Mouse (Mus musculus) thymus, adult 2 months (tissue): ENCODE data around the gene Patj. TPM values are rescaled to one million over a fixed set of nuclear protein-coding genes. Genes with fewer than 3 reads are reported as not detected.

Experiments
- DNase-seq: peaks from one replicate; pipeline ENCODE4 v3.0.0; 2021
- H3K27ac ChIP-seq: fragments of 200-500 bp; 2 replicates; pipeline ENCODE4 v1.5.1; 2012; ENCODE audit warnings: low read length, control low read depth; ENCODE audit not compliant: control insufficient read depth, insufficient read depth
- H3K27me3 ChIP-seq: fragments of 200-500 bp; 2 replicates; pipeline ENCODE4 v1.6.1; 2012; ENCODE audit warnings: mild to moderate bottlenecking, low read length, moderate library complexity, mixed read lengths; ENCODE audit not compliant: control insufficient read depth, insufficient read depth
- H3K36me3 ChIP-seq: fragments of 200-500 bp; 2 replicates; pipeline ENCODE4 v1.6.1; 2012; ENCODE audit warnings: mild to moderate bottlenecking, low read length, moderate library complexity; ENCODE audit not compliant: control insufficient read depth, insufficient read depth
- H3K4me1 ChIP-seq: fragments of 200-500 bp; replicated peaks from 2 replicates; pipeline ENCODE4 v1.6.1; 2012; ENCODE audit warnings: low read length; ENCODE audit not compliant: control insufficient read depth, insufficient read depth
- H3K4me3 ChIP-seq: fragments of 200-500 bp; 2 replicates; pipeline ENCODE4 v1.5.1; 2012; ENCODE audit warnings: mild to moderate bottlenecking, low read length, control low read depth, moderate library complexity; ENCODE audit not compliant: control insufficient read depth, insufficient read depth
- CTCF ChIP-seq: fragments of 200-500 bp; IDR thresholded peaks from 2 replicates; pipeline ENCODE4 v1.5.1; 2012; ENCODE audit warnings: mild to moderate bottlenecking, control low read depth, low read length, moderate library complexity, borderline replicate concordance; ENCODE audit not compliant: control insufficient read depth, poor library complexity, insufficient read depth; ENCODE audit errors: extremely low read depth
- POLR2A ChIP-seq: fragments of 200-500 bp; IDR thresholded peaks from 2 replicates; pipeline ENCODE4 v1.6.1; 2012; ENCODE audit warnings: mild to moderate bottlenecking, low read length, control low read depth, moderate library complexity; ENCODE audit not compliant: control insufficient read depth, poor library complexity, insufficient read depth; ENCODE audit errors: extremely low read depth
- WGBS: fragments of 180-500 bp; shearing (Covaris S2); methylation state at CpG from one replicate; pipeline ENCODE4 v1.1.7; 2018; 5-methylcytosine and 5-hydroxymethylcytosine counted together
- polyA plus RNA-seq: library from polyadenylated mRNA; depleted of rRNA; stranded (reverse); fragments of >200 nt; gene quantifications from 2 replicates; pipeline ENCODE4 v1.2.3, GENCODE M21; 2012

Gene Patj
- polyA plus RNA-seq, 1 experiment: 35.0 TPM

GRCm38 (mm10) chr4:98541591-98541990 is 146.0 kb downstream of the Patj start:
- Histone ChIP-seq H3K27ac (no peak overlapping the region), H3K4me1 (no peaks in the 10 kb centered on the region), H3K27me3 (no peaks in the 10 kb centered on the region), H3K4me3 (no peak overlapping the region), H3K36me3 (no peaks in the 10 kb centered on the region)
- no peak for DNase-seq
- TF ChIP-seq POLR2A (no peak), CTCF (no peak)
- 93% methylated on average over 2 of the region's 2 CpGs for WGBS

GRCm38 (mm10) chr4:98543001-98543400 is 147.4 kb downstream of the Patj start:
- 92% methylated on average over 3 of the region's 3 CpGs for WGBS
- TF ChIP-seq CTCF (no peak), POLR2A (no peak)
- no peaks in the 10 kb centered on the region for H3K27me3 ChIP-seq
- no peak overlapping the region for H3K4me3 ChIP-seq
- H3K4me1 ChIP-seq: no peaks in the 10 kb centered on the region
- no peak for DNase-seq
- H3K27ac ChIP-seq: no peak overlapping the region
- no peaks in the 10 kb centered on the region for H3K36me3 ChIP-seq

DNA sequence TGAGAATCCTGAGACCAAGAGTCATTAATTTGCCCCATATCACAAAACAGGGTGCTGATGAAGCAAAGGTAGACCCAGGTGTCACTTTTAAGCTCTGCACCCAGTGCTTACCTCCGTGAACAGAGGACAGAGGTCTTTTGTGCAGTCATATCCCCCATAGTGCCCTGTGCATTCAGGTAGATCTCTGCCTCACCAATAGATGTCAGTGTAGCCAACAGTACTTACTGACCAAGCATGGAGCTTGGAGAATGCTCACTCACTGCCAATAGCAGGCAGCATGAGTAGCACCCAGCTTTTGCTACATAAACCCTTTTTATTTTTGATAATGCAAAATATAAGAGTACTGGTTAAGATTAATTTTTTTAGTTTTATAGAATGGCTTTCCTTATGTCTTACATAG is 149.8 kb downstream of the Patj start:
- WGBS: 55% methylated on average over 1 of the region's 1 CpGs
- Histone ChIP-seq H3K27ac (no peak overlapping the region), H3K36me3 (no peaks in the 10 kb centered on the region), H3K4me3 (no peak overlapping the region), H3K4me1 (no peaks in the 10 kb centered on the region), H3K27me3 (no peaks in the 10 kb centered on the region)
- DNase-seq: peak; percentile 19
- TF ChIP-seq CTCF: no peak
- TF ChIP-seq POLR2A: no peak

- DNase-seq: no peak
- H3K27me3 ChIP-seq: no peaks in the 10 kb centered on the region
- no peak overlapping the region for H3K27ac ChIP-seq
- TF ChIP-seq CTCF: no peak
- TF ChIP-seq POLR2A: no peak
- H3K4me1 ChIP-seq: no peaks in the 10 kb centered on the region; the same call in 1 of the 2 replicates
- H3K36me3 ChIP-seq: no peaks in the 10 kb centered on the region
- H3K4me3 ChIP-seq: no peak overlapping the region
- WGBS: 93% methylated on average over 12 of the region's 12 CpGs
Observed at GRCm38 (mm10) chr4:98546456-98547176, 151.0 kb downstream of the Patj start.

GRCm38 (mm10) chr4:98549491-98549890 is 153.9 kb downstream of the Patj start:
- no peak for TF ChIP-seq POLR2A
- no peak for TF ChIP-seq CTCF
- Histone ChIP-seq H3K36me3 (no peaks in the 10 kb centered on the region), H3K27me3 (no peaks in the 10 kb centered on the region), H3K27ac (no peak overlapping the region), H3K4me1 (no peaks in the 10 kb centered on the region; the same call in none of the 2 replicates), H3K4me3 (no peak overlapping the region)
- 96% methylated on average over 7 of the region's 7 CpGs for whole genome bisulfite sequencing
- no peak for DNase-seq

DNA sequence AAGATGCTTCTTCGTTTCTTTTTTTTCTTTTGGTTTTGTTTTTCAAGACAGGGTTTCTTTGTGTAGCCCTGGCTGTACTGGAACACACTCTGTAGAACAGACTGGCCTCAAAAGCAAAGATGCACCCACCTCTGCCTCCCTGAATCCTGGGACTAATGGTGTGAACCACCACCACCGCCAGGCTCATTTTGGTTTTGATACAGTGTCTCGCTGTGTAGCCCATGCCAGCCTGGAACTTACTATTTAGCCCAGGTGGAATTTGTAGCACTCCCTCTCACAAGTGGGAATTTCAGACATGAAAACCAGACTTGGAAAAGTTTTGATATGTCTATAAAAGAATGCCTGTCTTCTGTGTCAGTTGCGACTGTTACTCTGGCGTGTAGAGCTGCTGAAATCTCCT is 154.5 kb downstream of the Patj start:
- 93% methylated on average over 5 of the region's 5 CpGs for WGBS
- Histone ChIP-seq H3K4me1 (no peaks in the 10 kb centered on the region; the same call in none of the 2 replicates), H3K4me3 (no peak overlapping the region), H3K36me3 (no peaks in the 10 kb centered on the region), H3K27ac (no peak overlapping the region), H3K27me3 (no peaks in the 10 kb centered on the region)
- DNase-seq: no peak
- TF ChIP-seq CTCF: no peak
- TF ChIP-seq POLR2A: no peak
